Mouse (Mus musculus): ENCODE data around the gene AW822073.
"Not testable (repeated sequence)": the region's sequence is repeated elsewhere in the genome, so short reads cannot be mapped to it uniquely, and the experiment has no call there.

AW822073 gene

DNA sequence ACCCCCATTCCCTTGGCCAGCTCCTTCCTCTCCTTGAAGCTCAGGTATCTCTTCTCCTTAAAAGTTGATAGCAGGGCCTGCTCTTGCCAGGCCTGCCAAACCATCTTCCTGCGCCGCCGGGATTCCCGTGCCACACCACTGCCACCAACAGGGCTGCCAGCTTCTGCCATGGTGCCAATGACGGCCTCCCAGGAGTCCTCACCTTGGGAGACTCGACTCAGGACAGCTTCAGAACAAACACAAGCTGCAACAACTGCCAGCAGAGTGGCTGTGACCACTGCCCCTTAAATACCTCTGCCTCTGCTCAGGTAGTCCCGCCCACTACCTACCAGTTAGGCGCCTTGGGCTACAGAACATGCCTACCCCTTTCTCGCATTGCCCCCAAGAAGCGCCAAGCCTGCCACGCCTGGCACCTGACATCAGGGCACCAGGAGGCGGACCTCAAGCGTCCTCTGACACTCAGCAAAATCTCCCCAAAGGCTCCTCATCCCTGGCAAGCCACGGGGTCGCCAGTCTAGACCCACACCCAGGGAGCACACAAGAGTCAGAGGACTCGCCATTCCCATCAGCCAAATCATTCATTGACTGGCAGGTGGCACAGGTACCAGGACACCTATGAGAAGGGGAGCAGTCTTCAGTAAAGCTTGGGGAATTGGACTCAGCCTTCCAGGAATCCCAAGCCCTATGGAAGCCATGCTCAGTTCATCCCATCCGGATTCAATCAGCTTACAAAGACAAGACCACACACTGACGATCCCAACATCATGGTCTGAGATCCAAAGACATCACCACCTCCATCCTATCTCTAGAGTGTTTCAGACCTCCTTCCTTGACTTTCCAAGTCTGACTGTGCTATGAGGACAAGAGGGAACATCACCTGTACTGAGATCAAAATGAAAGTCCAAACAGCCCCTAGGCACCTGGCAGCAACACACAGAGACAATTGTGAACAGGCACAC is at the start of gene AW822073:
TSS of gene AW822073 (minus strand) at position 104 of the 959 bp plus-strand sequence.
- DNase-seq (ENCODE audit: low read depth), result not testable (repeated sequence)

DNA sequence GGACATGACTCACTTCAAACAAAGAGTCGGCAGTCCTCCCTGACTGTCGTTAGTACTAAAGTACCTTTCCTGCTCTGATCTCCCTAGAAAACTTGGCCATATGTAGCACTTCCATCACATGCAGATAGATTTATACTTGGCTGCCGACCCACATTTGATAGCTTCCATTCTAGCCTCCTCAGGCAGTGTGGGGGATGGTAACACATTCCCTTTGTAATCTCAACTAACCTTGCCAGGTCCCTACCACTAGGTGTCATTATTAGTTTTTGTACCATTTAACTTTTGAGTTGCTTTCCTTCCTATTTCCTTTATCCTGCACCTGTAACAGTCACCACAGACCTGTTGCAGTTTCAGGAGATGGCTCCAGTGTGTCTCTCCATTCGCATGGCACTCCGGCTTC is 33.7 kb upstream of the AW822073 start:
- DNase-seq (ENCODE audit: low read depth), result peak; percentile 47

- DNase-seq (ENCODE audit: low read depth), result no peak
Observed at GRCm38 (mm10) chr10:58255954-58256353, 31.2 kb upstream of the AW822073 start.

DNA sequence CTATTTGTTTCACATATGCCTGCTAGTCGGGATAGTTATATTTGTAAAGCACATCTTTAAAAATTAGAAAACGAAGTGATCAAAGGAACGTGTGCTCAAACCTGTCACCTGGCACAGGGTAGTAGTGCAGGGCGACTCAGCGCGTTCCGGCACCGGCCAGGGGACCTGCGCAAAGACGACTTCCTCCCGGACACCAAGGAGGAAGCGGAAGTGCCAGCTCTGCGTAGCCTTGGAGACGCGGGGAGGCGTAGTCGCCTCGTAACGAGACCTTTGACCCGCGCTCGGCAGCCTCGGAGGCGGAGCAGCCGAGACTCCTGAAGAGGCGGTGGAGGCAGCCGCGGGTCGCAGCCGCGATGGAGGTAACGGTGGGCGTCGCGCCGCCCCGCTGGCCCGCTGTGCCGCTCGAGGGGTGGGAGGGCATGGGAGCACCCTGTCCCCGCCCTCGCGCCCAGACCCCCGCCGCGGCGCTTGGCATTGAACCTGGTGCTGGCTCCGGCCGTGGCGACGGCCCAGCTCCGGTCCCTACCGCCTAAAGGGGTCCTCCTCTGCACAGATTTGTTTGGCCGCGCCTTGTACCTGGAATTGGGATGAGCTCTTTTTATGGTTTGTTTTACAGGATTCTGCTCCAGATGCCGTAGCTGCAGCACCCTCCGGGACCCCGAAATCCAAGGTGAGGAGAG is 30.6 kb upstream of the AW822073 start, which contains the start of gene Gcc2:
TSS of gene Gcc2 (plus strand) at position 285 of the 680 bp plus-strand sequence.
- DNase-seq (ENCODE audit: low read depth), result peak; percentile 95

GRCm38 (mm10) chr10:58254635-58255175 is 30.0 kb upstream of the AW822073 start:
- peak; percentile 50 for DNase-seq (ENCODE audit: low read depth)

DNA sequence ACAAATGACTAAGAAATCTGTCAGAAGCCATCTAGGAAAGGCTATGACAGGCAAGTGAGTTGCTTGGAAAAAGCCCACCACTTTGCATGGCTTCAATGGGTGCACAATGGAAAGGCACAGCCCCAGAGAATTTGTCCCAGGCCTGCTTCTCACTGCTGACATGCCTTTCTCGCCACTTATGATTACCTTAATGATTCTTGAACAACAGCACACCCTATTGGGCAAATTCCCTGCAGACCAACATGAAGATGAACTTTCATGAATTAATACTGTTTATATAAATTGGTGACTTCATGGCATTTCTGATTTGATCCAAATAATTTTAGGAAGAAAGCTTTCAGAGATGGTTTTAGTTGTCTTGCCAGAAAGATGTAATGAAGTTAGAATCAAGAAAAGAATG is 24.8 kb upstream of the AW822073 start:
- DNase-seq (ENCODE audit: low read depth), result peak; percentile 71

GRCm38 (mm10) chr10:58238984-58239740 is 14.4 kb upstream of the AW822073 start:
- peak; percentile 28 for DNase-seq (ENCODE audit: low read depth)

- DNase-seq (ENCODE audit: low read depth), result no peak
Observed at GRCm38 (mm10) chr10:58236613-58237012, 11.9 kb upstream of the AW822073 start, which contains the start of gene Gm4981. Gene Gm4981, minus strand, starts transcription at chr10:58236701.

DNA sequence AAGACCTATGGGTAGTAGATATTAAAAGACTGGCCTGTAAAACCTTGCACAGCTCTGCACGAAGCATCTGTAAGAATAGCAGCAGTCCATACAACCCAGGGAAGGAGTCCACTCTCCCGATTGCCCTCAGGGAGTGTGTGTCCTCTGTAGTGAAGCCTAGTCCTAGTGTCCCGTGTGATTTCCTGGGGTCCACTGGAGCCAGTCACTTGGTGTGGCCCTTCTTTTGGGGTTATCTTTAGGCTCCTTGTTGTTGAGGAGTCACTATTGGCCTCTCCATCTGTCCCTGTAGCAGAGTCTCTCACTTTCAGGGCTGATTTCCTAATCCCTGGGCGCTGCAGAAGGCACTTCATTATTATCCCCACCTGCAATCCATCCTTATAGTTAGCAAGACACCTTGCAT is 10.3 kb upstream of the AW822073 start:
- not testable (repeated sequence) for DNase-seq (ENCODE audit: low read depth)

DNA sequence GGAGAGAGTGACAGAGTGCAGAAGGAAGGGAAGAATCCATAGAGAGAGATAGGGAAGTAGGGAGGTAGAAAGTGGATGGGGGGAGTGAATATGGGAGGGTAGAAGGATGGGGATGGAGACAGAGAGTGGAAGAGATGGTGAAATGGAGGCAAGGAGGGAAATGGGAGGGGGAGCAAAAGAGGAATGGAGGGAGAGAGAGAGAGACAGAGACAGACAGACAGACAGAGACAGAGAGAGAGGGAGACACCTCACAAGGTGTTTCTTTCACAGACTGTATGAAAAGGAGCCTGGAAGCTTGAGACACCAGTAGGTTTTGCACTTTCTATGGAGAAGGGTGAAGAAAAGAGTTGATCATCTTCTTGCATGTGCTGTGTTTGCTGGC is 9.0 kb upstream of the AW822073 start:
- not testable (repeated sequence) for DNase-seq (ENCODE audit: low read depth)

GRCm38 (mm10) chr10:58233054-58233739 is 8.5 kb upstream of the AW822073 start:
- DNase-seq (ENCODE audit: low read depth), result not testable (repeated sequence)

GRCm38 (mm10) chr10:58232641-58232969 is 7.9 kb upstream of the AW822073 start, which contains the start of gene Duxf3:
Gene Duxf3, minus strand, starts transcription at chr10:58232675.
- not testable (repeated sequence) for DNase-seq (ENCODE audit: low read depth)

GRCm38 (mm10) chr10:58231779-58232640 is 7.3 kb upstream of the AW822073 start:
- peak; percentile 27 for DNase-seq (ENCODE audit: low read depth)

DNA sequence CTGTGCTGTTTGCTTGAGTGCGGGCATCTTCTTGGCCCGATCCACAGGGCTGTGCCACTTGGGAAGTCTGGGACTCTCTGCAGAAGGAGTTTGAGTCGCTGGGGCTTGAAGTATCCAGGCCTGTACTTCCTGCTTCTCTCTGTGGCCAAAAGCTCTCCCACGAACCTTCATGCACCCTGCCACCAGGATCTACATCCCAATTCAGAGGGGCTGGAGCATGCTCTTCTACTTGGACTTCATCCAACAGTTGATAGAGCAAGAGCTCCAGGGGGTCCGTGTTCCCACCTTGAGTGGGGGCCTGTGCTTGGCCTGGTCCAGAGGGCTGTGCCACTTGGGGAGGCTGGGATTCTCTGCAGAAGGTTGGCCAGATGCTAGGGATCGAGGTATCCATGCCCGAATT is 6.4 kb upstream of the AW822073 start:
- DNase-seq (ENCODE audit: low read depth), result not testable (repeated sequence)

GRCm38 (mm10) chr10:58230021-58230420 is 5.3 kb upstream of the AW822073 start:
- not testable (repeated sequence) for DNase-seq (ENCODE audit: low read depth)

- DNase-seq (ENCODE audit: low read depth), result not testable (repeated sequence)
Observed at GRCm38 (mm10) chr10:58227798-58228197, 3.1 kb upstream of the AW822073 start.

GRCm38 (mm10) chr10:58226357-58226756 is 1.6 kb upstream of the AW822073 start:
- DNase-seq (ENCODE audit: low read depth), result peak; percentile 21

GRCm38 (mm10) chr10:58223972-58224805 is 541 bp downstream of the AW822073 start:
- DNase-seq (ENCODE audit: low read depth), result not testable (repeated sequence)

DNA sequence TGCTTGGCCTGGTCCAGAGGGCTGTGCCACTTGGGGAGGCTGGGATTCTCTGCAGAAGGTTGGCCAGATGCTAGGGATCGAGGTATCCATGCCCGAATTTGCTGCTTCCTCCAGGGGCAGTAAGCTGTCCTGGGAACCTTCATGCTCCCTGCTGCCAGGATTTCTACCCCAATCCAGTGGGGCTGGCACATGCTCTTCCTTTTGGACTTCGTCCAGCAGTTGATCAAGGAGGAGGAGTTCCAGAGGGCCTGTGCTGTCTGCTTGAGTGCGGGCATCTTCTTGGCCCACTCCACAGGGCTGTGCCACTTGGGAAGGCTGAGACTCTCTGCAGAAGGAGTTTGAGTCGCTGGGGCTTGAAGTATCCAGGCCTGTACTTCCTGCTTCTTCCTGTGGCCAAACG is 1.6 kb downstream of the AW822073 start:
- not testable (repeated sequence) for DNase-seq (ENCODE audit: low read depth)
